Mouse (Mus musculus) A20 (cell line): Measurements from ENCODE around the gene Pnrc2.
A peak's percentile ranks its signal among the peaks of the same experiment; 100 is the strongest.

Experiments
- DNase-seq: peaks from one replicate; pipeline ENCODE4 v3.0.0-alpha.2; 2011; ENCODE audit warnings: low read depth, low spot score

The Pnrc2 gene

DNA sequence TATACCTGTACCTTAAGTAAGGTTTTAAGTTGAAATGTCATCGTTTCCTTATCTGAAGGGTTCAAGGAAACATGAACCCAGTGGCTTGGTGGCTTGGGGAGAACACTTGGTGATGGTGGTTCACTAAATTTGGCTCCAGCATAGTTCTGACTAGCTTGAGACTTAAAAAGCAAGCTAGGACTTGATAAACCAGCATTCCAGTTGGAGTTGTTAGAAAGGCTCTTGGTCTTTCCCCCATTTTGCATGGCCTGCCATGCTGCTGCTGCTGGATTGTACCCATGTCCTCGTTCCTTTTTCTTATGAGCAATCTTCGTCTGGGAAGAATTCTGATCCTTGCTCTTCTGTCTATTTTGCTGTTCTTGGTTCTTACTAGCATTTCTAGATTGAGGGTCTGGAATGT lies 1.6 kb downstream of the Pnrc2 start:
- DNase-seq = peak; percentile 53

GRCm38 (mm10) chr4:135870227-135871023 lies 3.2 kb downstream of the Pnrc2 start:
- peak; percentile 53 for DNase-seq

DNA sequence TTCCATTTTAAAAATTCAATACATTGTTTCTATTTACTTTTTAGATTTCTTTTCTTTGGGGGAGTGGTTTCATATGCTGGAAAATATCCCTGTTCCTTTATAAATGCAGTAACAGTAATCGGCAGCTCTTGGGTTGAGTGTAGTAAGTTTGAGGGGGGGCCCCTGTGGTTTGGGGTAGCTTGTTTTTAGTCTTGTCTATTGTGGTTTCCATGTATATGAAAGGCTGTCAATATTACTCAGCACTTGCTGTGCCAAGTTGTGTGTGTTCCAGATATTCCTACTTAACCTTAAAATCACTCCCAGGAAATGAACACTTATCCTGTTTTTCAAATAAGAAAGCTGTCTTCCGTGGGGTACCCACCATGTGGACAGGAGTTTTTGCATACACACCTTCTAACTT lies 4.7 kb downstream of the Pnrc2 start:
- DNase-seq = peak; percentile 36

- DNase-seq = peak; percentile 32
These were observed 16.0 kb downstream of the Pnrc2 start for GRCm38 (mm10) chr4:135857597-135858186.

GRCm38 (mm10) chr4:135856223-135857091 lies 17.2 kb downstream of the Pnrc2 start:
- peak; percentile 61 for DNase-seq

GRCm38 (mm10) chr4:135855536-135856222 lies 18.0 kb downstream of the Pnrc2 start, which contains the start of gene Srsf10:
Srsf10 (plus strand) TSS chr4:135855747.
- DNase-seq = peak; percentile 99

DNA sequence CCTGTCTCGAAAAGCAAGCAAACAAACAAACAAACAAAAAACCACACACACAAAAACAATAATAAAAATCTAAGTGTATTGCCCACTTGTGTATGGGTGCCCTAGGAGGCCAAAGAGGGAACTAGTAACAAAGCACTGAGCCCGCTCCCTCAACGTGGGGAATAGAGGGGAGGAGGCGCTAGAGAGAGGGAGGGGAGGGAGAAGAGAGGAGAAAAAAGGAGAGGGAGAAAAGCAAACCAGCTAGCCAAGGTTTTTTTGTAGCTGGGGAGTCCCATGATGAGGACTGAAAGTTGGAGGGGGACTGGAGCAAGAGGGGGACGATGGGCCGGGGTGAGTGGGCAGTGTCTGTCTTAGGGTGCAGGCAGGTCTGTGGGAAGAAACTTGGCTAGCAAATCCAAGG lies 18.6 kb downstream of the Pnrc2 start:
- no peak for DNase-seq

GRCm38 (mm10) chr4:135854630-135855029 lies 19.0 kb downstream of the Pnrc2 start:
- no peak for DNase-seq

DNA sequence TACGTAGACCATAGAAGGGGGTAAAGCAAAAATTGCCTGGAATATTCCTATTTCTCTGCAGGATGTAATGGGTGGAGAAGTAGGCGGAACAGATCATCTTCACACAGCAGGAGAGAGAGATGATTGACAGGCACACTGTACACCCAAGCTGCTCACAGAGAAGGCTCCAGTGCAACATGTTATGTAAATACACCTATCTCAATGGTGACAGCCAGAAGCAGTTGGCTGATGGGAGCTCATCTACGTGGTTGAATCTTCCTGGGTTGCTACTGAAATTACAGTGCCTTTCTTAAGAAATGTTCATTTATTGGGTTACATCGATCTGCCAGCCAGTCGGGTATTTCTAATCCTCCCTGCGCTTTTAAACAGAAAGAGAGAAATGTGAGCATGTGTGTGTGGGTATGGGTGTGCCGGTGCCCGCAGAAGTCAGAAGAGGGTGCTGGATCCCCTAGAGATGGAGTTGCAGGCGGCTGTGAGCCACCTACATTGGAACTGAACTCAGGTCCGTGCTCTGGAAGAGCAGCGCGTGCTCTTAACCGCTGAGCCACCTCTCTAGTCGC lies 19.6 kb downstream of the Pnrc2 start:
- DNase-seq = no peak

GRCm38 (mm10) chr4:135851942-135852341 lies 21.7 kb downstream of the Pnrc2 start:
- no peak for DNase-seq

DNA sequence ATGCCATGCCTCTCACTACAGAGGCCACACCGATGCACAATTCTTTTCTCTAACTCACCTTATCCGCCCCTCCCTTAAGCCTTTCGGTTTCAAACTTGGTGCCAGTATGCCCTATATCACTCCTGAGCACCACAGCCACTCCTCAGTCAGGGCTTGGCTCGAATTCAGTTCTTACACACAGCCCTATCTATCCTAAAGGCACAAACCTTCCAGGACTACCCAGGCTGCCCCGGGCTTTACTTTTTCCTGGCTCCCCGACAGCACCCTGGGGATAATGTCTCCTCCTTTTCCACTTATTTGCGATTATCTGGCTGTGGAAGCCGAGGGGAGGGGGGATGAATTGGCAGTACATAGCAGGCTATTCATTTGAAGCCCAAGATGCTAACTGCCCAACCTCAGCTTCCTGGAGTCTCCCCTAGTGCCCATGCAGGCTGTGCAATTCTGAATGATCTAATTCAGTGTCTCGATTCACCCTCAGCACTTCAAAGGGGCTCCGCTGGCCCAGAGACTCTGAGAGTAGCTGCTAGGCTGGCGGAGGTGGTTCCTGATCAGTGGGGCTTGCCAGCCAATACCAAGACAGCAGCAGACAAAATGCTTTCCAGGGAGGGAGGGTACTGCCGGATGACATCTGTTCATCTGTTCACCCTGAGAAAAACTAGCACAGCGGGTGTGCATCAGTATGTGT lies 23.1 kb downstream of the Pnrc2 start:
- no peak for DNase-seq

GRCm38 (mm10) chr4:135847581-135847980 lies 26.1 kb downstream of the Pnrc2 start:
- DNase-seq = no peak

GRCm38 (mm10) chr4:135844400-135844799 lies 29.2 kb downstream of the Pnrc2 start:
- no peak for DNase-seq

DNA sequence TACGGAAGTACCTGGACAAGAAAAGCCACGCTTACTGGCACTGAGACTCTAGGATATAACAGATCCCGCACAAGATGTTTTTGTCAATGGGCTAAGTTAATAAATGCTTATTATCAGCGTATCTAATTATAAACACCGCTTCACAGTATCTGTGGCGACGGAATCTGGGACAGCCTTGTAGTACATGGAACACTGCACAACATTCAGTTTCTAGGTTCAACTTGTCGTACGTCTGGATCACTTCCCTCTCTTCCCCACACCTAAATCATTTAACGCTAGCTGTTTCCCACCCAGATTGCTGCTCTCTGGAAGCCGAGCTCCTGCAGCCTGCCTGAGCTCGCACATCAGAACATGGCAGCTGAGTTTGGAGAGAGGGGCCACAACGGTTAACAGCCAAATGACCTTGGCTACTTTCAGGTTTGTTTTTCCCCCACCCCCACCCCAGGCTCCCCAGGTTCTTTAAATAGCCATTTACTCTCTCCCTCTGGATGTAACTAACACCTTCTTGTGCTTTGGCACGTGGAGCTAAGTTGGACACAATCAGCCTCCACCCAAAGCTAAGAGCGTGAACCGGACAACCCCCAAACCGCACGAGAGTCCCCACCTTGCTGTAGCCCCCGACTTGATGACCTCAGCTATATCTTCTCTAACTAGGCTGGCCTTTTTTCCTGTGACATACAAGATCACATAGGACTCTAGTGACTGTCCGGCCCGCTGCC lies 34.2 kb downstream of the Pnrc2 start:
- no peak for DNase-seq

- DNase-seq = no peak
These were observed 34.7 kb downstream of the Pnrc2 start for GRCm38 (mm10) chr4:135838925-135839292.

GRCm38 (mm10) chr4:135834124-135834717 lies 39.4 kb downstream of the Pnrc2 start:
- DNase-seq = no peak

DNA sequence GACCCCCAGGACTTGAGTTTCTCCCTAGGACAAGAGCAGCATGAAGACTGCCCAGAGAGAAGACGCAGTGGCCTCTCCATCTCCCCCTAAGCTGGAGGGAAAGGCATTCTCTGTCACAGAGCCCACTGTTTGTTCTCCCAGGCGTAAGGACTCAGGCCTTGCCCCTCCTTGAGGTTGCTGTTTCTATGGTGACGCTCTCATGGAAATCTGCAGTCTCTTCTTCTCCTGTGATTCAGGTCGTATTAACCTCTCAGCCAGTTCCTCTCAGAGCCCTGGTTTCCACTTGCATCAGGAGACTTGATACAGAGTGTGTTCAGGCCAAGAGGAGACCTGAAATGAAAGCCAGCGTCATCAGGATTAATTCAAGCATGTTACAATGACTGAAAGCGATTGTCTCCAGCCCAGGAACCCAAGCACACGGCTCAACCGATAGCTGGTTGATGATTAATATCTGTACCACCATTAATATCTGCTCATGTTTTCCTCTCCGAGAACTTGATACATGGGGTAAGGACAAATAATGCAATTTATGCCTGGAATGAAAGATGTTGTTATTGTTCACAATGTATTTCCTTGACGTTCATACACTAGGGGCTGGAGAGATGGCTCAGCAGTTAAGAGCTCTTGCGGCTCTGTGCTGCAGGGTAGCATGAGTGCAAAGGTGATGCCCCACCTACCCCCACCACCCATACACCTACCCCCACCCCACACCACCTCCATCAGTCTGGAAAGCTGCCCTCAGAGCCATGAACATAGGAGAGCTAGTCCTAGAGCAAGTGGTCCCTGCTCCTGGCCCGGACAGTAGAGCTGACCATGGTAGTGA lies 40.1 kb downstream of the Pnrc2 start:
- no peak for DNase-seq

DNA sequence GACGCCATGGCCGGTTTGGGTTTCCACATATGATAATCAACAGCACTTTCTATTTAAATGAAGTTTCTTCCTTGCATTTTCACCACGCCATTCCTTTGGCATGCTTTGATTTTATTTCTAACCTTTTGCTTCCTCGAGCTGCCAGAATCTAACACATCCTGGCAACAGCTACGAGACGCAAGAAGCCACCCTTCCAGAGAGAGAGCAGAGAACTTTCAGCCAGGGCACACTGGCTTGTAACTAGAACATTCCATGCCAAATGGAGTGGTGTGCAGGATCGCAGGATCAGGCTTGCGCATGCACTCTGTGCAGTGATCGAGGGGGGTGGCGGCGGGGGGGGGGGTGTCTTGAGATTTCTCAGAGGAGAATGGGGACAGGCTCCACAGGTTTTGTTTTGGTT lies 41.6 kb downstream of the Pnrc2 start:
- DNase-seq = no peak

DNA sequence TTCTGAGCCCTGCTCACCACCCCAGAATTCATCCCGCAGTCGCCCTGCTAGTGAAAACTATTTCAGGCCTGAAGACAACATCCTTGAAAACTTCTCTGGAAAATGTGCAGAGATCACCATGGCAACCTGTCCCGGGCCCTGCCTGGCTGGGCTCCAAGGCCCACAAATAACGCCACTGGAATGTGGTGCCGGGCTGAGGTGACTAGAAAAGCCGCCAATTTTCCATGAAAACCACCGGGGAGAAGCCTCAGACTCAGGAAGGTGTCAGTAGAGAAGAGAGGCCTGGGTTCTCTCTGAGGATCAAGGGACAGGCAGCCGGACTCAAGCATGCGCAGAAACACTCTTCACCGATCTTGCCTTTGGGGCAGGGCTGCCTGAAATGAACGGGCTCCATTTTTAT lies 45.2 kb downstream of the Pnrc2 start:
- no peak for DNase-seq
